Mouse (Mus musculus) CH12.LX (cell line): ENCODE results near the gene Rasa3. TPM values are rescaled to one million over a fixed set of nuclear protein-coding genes. Genes with fewer than 3 reads are reported as not detected.

Source experiments
- DNase-seq: peaks from one replicate; pipeline ENCODE4 v3.0.0-alpha.2; 2013; ENCODE audit errors: extremely low read depth
- H3K27ac ChIP-seq: 2 replicates; pipeline ENCODE4 v1.5.1; 2012; ENCODE audit warnings: low read depth, mild to moderate bottlenecking, control low read depth, moderate library complexity; ENCODE audit not compliant: insufficient read depth
- H3K27me3 ChIP-seq: replicated peaks from 2 replicates; pipeline ENCODE3; 2012; ENCODE audit warnings: inconsistent platforms
- H3K36me3 ChIP-seq, 2 experiments: replicated peaks in 1 of 2; 2 replicates each; pipeline versions ENCODE3 to v1.6.1; 2012; ENCODE audit warnings: inconsistent platforms in 1 of 2, low read length in 1 of 2, mild to moderate bottlenecking in 1 of 2, mixed read lengths in 1 of 2, moderate library complexity in 1 of 2; ENCODE audit not compliant: control insufficient read depth in 1 of 2, insufficient read depth in 1 of 2
- H3K4me1 ChIP-seq, 2 experiments: 2 replicates each; pipeline ENCODE4 v1.6.1; 2012; ENCODE audit warnings: inconsistent platforms in 1 of 2, moderate library complexity in 1 of 2; ENCODE audit not compliant: insufficient read depth in 2 of 2, control insufficient read depth in 1 of 2
- H3K4me2 ChIP-seq: 2 replicates; pipeline ENCODE4 v1.6.1; 2012; ENCODE audit warnings: low read depth, mild to moderate bottlenecking, control low read depth; ENCODE audit not compliant: poor library complexity, insufficient read depth, severe bottlenecking
- H3K4me3 ChIP-seq, 3 experiments: fragments of 150-350 bp in 1 of 3; sonication (generic) in 1 of 3; replicated peaks in 1 of 3; 2 replicates each; pipeline versions ENCODE3 to v1.5.1; 2011 to 2012; ENCODE audit warnings: low read depth in 2 of 3, low read length in 2 of 3, mild to moderate bottlenecking in 2 of 3, moderate library complexity in 2 of 3, control low read depth in 1 of 3, improper control_type of control experiment in 1 of 3, inconsistent platforms in 1 of 3, mixed read lengths in 1 of 3; ENCODE audit not compliant: poor library complexity in 1 of 3
- H3K79me2 ChIP-seq: replicated peaks from 2 replicates; pipeline ENCODE4 v1.6.1; 2012; ENCODE audit warnings: mild to moderate bottlenecking, moderate library complexity; ENCODE audit not compliant: control insufficient read depth, poor library complexity, insufficient read depth, severe bottlenecking; ENCODE audit errors: extremely low read depth
- H3K9ac ChIP-seq: 2 replicates; pipeline ENCODE4 v1.6.1; 2012; ENCODE audit warnings: low read depth, mild to moderate bottlenecking, control low read depth, moderate library complexity; ENCODE audit not compliant: insufficient read depth
- H3K9me3 ChIP-seq: replicated peaks from 2 replicates; pipeline ENCODE3; 2012; ENCODE audit warnings: low read length, inconsistent platforms, mixed read lengths
- BHLHE40 ChIP-seq: IDR thresholded peaks from 2 replicates; pipeline ENCODE4 v1.6.1; 2011; ENCODE audit warnings: mild to moderate bottlenecking, low read depth, low read length, improper control_type of control experiment
- CHD2 ChIP-seq: IDR thresholded peaks from 2 replicates; pipeline ENCODE4 v1.6.1; 2011; ENCODE audit warnings: low read length, improper control_type of control experiment
- E2F4 ChIP-seq: IDR thresholded peaks from 2 replicates; pipeline ENCODE4 v1.6.1; 2011; ENCODE audit warnings: low read depth, low read length, improper control_type of control experiment; ENCODE audit not compliant: insufficient replicate concordance
- ETS1 ChIP-seq: conservative IDR thresholded peaks from 2 replicates; pipeline ENCODE4 v1.6.1; 2012; ENCODE audit warnings: low read depth, mild to moderate bottlenecking, inconsistent platforms, low read length, improper control_type of control experiment, moderate library complexity
- IRF4 ChIP-seq: IDR thresholded peaks from 2 replicates; pipeline ENCODE4 v1.6.1; 2014; ENCODE audit warnings: low read depth, mild to moderate bottlenecking, inconsistent platforms, low read length, improper control_type of control experiment
- JUN ChIP-seq: IDR thresholded peaks from 2 replicates; pipeline ENCODE4 v1.6.1; 2011; ENCODE audit warnings: low read depth, mild to moderate bottlenecking, low read length, improper control_type of control experiment, moderate library complexity; ENCODE audit not compliant: insufficient read depth
- JUND ChIP-seq: conservative IDR thresholded peaks from 2 replicates; pipeline ENCODE4 v1.6.1; 2011; ENCODE audit warnings: low read depth, low read length, improper control_type of control experiment
- MYC ChIP-seq: IDR thresholded peaks from 2 replicates; pipeline ENCODE4 v1.6.1; 2011; ENCODE audit warnings: low read depth, mild to moderate bottlenecking, improper control_type of control experiment, low read length
- NELFE ChIP-seq: IDR thresholded peaks from 2 replicates; pipeline ENCODE4 v1.6.1; 2011; ENCODE audit warnings: low read depth, low read length, improper control_type of control experiment
- PAX5 ChIP-seq: IDR thresholded peaks from 2 replicates; pipeline ENCODE4 v1.6.1; 2012; ENCODE audit warnings: low read length, inconsistent platforms, mixed read lengths
- POLR2A ChIP-seq: IDR thresholded peaks from 2 replicates; pipeline ENCODE4 v1.6.1; 2011; ENCODE audit warnings: low read depth, mild to moderate bottlenecking, improper control_type of control experiment, low read length
- SMC3 ChIP-seq: IDR thresholded peaks from 2 replicates; pipeline ENCODE4 v1.6.1; 2011; ENCODE audit warnings: low read depth, low read length, improper control_type of control experiment
- TBP ChIP-seq: conservative IDR thresholded peaks from 2 replicates; pipeline ENCODE4 v1.6.1; 2011; ENCODE audit warnings: low read depth, low read length, improper control_type of control experiment
- TCF12 ChIP-seq: IDR thresholded peaks from 2 replicates; pipeline ENCODE4 v1.6.1; 2014; ENCODE audit warnings: low read depth, mild to moderate bottlenecking, inconsistent platforms, low read length, improper control_type of control experiment
- UBTF ChIP-seq: IDR thresholded peaks from 2 replicates; pipeline ENCODE4 v1.6.1; 2012; ENCODE audit warnings: low read depth, mild to moderate bottlenecking, inconsistent platforms, low read length, improper control_type of control experiment, moderate library complexity
- USF2 ChIP-seq: conservative IDR thresholded peaks from 2 replicates; pipeline ENCODE4 v1.6.1; 2011; ENCODE audit warnings: low read depth, low read length, improper control_type of control experiment
- ZKSCAN1 ChIP-seq: IDR thresholded peaks from 2 replicates; pipeline ENCODE4 v1.6.1; 2012; ENCODE audit warnings: low read depth, inconsistent platforms, low read length, improper control_type of control experiment, borderline replicate concordance
- dilution Hi-C: fragments of 300-500 bp; cut with MboI; formaldehyde crosslinking; loops from 2 replicates; pipeline ENCODE4 v1.14.3; 2020; ENCODE audit warnings: low sequenced_read_pairs; ENCODE audit not compliant: extremely low pct_unique_long_range_greater_than_20kb, extremely low pct_ligation_motif_present
- in situ Hi-C: fragments of 300-500 bp; cut with MboI; formaldehyde crosslinking; loops from 3 replicates; pipeline ENCODE4 v1.14.3; 2019; ENCODE audit warnings: low sequenced_read_pairs, low pct_ligation_motif_present, low pct_unique_long_range_greater_than_20kb, mixed read lengths
- polyA plus RNA-seq: library from polyadenylated mRNA; unstranded; fragments of >175 nt; gene quantifications from 2 replicates; pipeline ENCODE4 v1.2.1, GENCODE M21; 2012; ENCODE audit warnings: low read depth; ENCODE audit not compliant: insufficient read length
- total RNA-seq, 2 experiments: library from RNA; depleted of rRNA; stranded (reverse); fragments of 300-350 nt in 1 of 2; fragments of >200 nt in 1 of 2; gene quantifications; 2 replicates each; pipeline ENCODE4 v1.2.3; 2012 to 2014

Rasa3 gene
- total and polyA plus RNA-seq, 3 experiments, result 12.8 to 28.5 (median 13.6) TPM

GRCm38 (mm10) chr8:13538821-13539220, 138.6 kb downstream of the Rasa3 start:
- H3K27ac ChIP-seq, result no peak overlapping the region
- no peak overlapping the region for H3K9ac ChIP-seq
- TF ChIP-seq E2F4 (no peak), PAX5 (no peak), TBP (no peak), TCF12 (no peak), USF2 (no peak), JUN (no peak), BHLHE40 (no peak), MYC (no peak), ZKSCAN1 (no peak), POLR2A (no peak), JUND (no peak), IRF4 (no peak)
- H3K9me3 ChIP-seq, result no peaks in the 10 kb centered on the region
- no peaks in the 10 kb centered on the region for H3K36me3 ChIP-seq
- H3K27me3 ChIP-seq, result no peaks in the 10 kb centered on the region
- no peaks in the 10 kb centered on the region for H3K79me2 ChIP-seq
- no peak for DNase-seq
- in situ Hi-C loops, result no loop called here
- dilution Hi-C loops, result no loop called here
- H3K4me1 ChIP-seq, result no peaks in the 10 kb centered on the region
- H3K4me2 ChIP-seq, result no peak overlapping the region
- H3K4me3 ChIP-seq, result no peak overlapping the region

GRCm38 (mm10) chr8:13537102-13537501, 140.3 kb downstream of the Rasa3 start:
- Histone ChIP-seq H3K36me3 (no peaks in the 10 kb centered on the region), H3K4me1 (no peaks in the 10 kb centered on the region), H3K27ac (no peak overlapping the region), H3K4me2 (no peak overlapping the region), H3K9ac (no peak overlapping the region), H3K79me2 (no peaks in the 10 kb centered on the region), H3K4me3 (no peak overlapping the region), H3K27me3 (no peaks in the 10 kb centered on the region), H3K9me3 (no peaks in the 10 kb centered on the region)
- dilution Hi-C loops (no loop called here), in situ Hi-C loops (no loop called here)
- TF ChIP-seq ETS1, result no peak
- no peak for TF ChIP-seq NELFE
- TF ChIP-seq TCF12, result no peak
- no peak for TF ChIP-seq SMC3
- TF ChIP-seq POLR2A, result no peak
- TF ChIP-seq CHD2, result no peak
- TF ChIP-seq UBTF, result no peak
- TF ChIP-seq, all 38 proteins: peak for 0
- DNase-seq, result no peak
